Mouse (Mus musculus) urinary bladder, postnatal 10 days (tissue): ENCODE data around the gene Rbm33.

Experiments
- DNase-seq: peaks from one replicate; pipeline ENCODE4 v3.0.0; 2022; ENCODE audit warnings: low spot score

The Rbm33 gene

GRCm38 (mm10) chr5:28412006-28412685 lies 95.2 kb downstream of the Rbm33 start:
- no peak for DNase-seq

- DNase-seq, result no peak
Measured at GRCm38 (mm10) chr5:28413533-28413932, 96.6 kb downstream of the Rbm33 start.

GRCm38 (mm10) chr5:28414076-28414475 lies 97.2 kb downstream of the Rbm33 start:
- no peak for DNase-seq

DNA sequence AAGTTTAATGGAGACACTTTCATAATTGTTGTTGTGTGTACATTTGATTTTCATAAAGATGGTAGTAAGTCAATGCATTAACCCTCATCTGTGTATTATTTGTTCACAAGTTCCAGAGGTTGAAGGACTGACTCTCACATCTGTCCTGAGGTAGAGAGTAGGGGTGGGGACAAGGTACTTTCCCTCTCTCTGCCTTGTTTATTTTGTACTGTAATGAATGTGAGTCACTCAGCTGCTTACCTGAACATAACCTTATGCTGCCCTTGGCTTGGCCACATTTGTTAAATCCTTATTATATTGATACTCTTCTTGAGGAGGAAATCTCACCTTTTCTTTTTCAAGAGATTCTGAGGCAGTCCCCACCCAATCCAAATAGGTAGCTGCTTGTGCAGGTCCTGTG lies 99.1 kb downstream of the Rbm33 start:
- no peak for DNase-seq

DNA sequence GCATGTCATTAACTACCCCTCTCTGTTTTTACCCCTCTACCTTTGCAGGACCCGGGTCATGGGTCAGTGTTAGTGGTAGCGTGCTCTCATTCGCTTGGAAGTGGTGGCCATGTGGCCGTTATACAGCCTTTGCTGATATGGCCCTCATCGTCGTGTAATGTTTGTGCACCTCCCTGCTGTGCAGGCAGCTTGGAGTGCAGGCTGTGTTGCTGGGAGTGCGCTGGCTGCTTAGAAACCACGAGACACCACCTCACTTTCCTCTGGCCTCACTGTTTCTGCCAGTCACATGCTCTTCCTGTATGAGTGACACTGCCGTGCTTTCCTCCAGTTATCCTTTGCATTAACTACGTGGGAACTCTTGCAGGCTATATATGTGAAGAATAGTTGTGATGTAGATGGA lies 101.8 kb downstream of the Rbm33 start:
- no peak for DNase-seq

GRCm38 (mm10) chr5:28419640-28420265 lies 102.8 kb downstream of the Rbm33 start:
- no peak for DNase-seq

- DNase-seq, result no peak
Measured at GRCm38 (mm10) chr5:28423781-28424180, 106.9 kb downstream of the Rbm33 start.

- DNase-seq, result no peak
Measured at GRCm38 (mm10) chr5:28425926-28426325, 109.0 kb downstream of the Rbm33 start.

DNA sequence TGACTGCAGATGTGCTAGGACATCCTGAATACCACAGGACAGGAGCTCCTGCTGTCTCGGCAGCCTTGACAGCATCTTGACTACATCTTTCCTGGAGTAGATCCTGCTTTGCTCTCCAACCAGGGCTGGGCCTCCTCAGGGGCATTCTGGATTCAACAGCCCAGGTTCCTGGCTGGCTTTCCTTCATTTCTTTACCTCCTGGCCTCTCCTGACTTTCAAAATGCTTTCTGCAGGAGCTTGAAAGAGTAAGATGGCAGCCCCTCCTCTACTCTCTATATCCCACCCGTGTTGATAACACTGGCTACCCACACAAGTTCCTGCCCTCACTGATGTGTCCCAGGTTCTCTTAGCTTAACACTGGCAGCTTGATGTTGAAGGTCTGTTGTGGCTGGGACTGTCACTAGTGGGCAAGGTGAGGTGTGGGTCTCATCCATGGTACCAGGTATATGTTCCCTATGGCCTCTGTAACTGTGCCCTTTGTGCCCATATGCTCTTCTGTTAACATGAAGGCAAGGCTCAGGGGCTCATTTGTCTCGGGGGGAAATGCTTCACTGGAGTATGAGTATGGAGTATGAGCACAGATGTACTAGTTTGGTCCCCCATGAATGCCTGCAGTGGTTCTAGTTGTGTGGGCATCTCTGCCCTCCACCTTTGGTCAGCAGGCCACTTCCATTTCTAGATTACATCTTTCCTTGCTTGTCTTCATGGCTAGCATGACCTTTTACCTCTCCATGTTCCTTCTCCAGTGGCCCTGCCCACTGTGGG lies 133.4 kb downstream of the Rbm33 start:
- peak; percentile 3 for DNase-seq

- DNase-seq, result peak; percentile 57
Measured at GRCm38 (mm10) chr5:28451053-28451638, 134.2 kb downstream of the Rbm33 start.

- DNase-seq, result peak; percentile 4
Measured at GRCm38 (mm10) chr5:28453086-28453485, 136.2 kb downstream of the Rbm33 start.

DNA sequence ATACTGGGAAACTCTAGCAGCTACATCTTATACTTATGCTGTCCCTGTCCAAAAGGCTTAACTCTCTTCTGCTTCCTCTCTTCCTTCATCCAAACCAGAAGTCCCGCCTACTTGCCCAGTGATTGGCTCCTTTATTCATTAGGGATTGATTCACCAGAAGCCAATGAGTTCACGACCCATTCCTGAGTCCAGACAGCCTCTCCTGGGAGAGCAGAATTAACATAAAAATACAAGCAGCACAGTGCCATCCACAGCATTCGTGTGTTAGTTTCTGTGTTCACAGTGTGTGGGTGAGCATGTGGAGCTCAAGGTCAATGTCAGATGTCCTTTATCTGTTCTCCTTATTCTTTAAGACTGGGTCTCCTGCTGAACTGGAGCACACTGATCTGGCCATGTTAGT lies 136.6 kb downstream of the Rbm33 start:
- no peak for DNase-seq

DNA sequence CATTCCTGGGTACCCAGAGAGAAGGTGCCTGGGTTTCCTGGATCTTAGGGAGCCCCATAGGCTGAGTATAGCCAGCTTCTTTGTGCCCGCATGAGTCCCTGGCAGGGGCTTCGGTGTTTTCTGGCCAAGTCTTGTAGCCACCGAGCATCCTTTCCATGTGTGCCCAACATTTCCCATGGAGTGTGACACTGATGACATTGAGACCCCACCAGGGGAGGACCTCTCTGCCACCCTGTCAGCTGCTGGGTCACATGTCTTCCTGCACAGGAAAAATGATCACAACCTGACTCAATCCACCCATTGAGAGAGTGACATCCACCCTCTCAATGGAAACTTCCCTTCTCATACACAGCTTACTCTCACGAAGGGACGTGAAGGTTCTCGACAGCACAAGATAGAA lies 137.6 kb downstream of the Rbm33 start:
- DNase-seq, result peak; percentile 5

- no peak for DNase-seq
Measured at GRCm38 (mm10) chr5:28455721-28456120, 138.8 kb downstream of the Rbm33 start.

- DNase-seq, result peak; percentile 7
Measured at GRCm38 (mm10) chr5:28456366-28456765, 139.4 kb downstream of the Rbm33 start.

DNA sequence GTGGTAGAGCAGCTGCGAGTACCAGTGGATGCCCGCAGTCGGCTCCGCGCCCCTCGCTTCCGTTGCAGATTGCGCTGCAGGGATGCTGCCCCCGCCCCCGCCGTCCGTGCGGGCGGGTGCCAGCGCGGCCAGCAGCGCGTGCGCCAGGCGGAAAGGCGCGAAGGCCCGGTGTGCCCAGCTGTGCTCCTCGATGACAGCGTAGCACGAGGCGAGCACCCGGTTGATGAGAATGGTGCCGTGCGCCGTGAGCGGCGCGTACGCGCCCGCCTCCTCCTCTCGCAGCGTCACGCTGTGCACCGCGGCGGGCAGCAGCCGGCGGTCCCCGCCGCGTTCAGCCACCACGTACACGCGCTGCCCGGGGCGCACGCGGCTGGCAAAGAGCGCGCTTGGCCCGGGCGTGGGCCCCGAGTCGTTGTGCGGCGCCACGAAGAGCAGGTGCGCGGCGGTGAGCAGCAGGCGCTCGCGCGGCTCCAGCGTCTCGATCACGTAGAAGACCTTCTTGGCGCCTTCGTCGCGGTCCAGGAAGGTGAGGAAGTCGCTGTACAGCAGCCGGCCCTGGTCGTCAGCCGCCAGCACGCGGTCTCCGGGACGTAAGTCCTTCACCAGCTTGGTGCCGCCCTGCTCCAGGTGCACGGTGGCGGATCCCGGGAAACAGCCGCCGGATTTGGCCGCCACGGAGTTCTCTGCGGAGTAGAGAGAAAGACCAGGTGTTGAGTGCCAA lies 141.2 kb downstream of the Rbm33 start:
- peak; percentile 8 for DNase-seq

DNA sequence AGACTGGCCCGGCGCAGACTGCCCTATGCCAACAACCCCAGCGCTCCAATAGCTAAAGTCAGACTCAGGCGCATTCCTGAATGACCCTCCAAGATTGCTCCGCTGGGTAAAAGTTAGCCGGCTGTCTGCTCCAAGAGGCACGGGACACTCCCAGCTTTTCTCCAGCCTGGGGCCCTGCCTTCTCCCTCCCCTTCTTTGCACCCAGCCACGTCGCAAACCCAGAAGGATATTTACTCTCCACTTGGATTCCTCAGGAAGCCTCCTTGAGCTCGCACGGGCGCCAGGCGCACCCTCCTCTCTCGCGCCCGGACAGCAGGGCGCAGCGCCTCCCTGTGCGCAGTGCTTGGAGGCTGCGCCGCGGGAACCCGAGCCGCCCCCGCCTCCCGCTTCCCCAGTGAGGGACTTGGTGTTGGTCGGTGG lies 141.9 kb downstream of the Rbm33 start:
- peak; percentile 7 for DNase-seq

DNA sequence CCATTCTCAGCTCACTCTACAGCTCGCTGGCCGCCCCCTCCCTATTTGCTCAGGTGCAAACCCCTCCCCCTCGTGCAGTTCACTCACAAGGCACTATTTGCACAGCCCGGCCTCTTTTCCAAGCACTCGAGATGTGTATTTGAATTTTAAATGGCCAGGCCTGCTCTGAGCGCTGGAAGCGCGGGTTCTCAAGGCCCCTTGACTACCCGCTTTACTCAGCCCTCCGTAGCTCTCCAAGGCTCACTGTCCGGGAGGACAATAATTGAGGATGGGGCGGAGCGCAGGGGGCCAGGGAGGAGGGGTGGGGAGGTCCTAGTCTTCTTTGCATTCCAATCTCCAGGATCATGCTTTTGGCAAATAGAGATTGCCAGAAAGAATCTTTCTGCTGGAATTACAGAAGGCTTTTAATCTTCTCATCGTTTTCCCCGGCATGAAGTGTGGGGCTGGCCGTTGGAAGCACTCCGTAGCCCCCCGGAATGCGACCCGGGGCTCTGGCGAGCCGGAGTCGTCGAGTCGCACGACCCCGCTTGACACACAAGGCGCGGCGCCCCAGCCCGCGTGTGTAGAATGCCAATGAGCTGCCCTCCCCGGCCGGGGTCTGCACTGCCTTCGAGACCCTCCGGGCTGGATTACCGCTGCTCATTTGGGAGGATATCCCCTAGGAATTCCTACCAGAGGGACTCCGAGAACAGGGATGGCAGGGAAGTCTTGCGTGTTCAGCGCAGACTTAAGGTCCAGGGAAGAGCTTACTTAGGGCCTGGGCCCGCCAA lies 142.7 kb downstream of the Rbm33 start:
- peak; percentile 8 for DNase-seq

- DNase-seq, result no peak
Measured at GRCm38 (mm10) chr5:28460556-28461350, 143.8 kb downstream of the Rbm33 start.

DNA sequence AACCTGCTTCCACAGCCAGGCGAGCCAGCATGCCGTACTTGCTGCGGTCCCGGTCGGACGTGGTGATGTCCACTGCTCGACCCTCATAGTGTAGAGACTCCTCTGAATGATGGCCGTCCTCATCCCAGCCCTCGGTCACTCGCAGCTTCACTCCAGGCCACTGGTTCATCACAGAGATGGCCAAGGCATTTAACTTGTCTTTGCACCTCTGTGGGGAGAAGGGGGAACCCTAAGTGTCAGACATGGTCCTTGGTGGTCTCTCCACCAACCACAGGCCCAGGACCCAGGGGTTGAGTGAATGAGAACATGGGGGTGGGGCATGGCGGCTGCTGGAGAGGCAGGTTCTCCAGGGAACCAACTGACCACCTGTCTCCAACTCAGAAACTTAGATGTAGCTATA lies 144.5 kb downstream of the Rbm33 start:
- no peak for DNase-seq
